Mouse (Mus musculus) heart, adult 8-10 months (tissue): ENCODE measurements around the gene Lsm2. TPM values are rescaled to one million over a fixed set of nuclear protein-coding genes. Genes with fewer than 3 reads are reported as not detected.
"Not testable (repeated sequence)": the region's sequence is repeated elsewhere in the genome, so short reads cannot be mapped to it uniquely, and the experiment has no call there.

Experiments used
- DNase-seq: peaks from one replicate; pipeline ENCODE4 v3.0.0; 2022; ENCODE audit warnings: low spot score
- total RNA-seq, 4 experiments: library from RNA; stranded (reverse); gene quantifications; 2 replicates each; pipeline ENCODE4 v1.2.4; 2022

Lsm2 gene
- total RNA-seq, 4 experiments from 2014 or later = 17.5 to 21.7 (median 17.9) TPM

DNA sequence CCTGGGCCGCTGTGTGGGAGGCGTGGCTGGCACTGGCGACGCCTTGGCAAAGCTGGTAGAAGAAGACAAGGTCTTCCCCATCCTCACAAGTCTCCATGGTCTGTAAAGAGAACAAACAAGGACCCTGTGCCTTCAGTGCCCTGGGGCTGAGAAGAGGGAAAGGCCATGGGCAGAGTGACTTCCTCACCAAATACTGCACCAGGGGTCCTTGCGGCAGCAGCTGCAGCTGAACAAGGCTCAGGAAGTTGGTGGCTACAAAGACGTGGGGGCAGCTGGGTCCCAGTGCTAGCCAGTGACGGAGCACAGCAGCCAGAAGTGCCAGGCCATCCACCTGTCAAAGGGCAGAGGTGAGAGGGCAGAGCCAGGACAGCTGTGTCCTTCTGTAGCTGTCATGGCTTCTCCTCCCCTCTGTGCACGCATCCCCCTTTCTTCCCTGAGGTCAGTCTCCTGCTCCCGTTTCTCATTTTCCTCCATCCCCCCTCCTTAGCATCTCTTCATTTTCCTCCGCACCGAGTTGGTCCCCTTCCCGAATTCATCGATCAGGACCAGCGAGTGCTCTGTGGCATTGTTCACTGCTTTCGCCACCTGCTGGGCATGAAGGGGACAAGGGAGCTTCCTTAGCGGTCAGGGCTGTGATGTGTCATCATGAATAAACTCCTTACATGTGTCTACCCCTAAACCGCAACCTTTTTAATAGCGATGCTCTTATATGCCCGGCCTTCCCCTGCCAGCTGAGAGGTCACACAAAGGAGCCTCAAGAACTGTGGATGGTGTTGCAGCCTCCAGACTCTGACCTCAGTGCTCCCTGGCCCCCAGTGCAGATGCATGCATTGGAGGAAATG, 48.2 kb downstream of the Lsm2 start:
- DNase-seq = no peak

DNA sequence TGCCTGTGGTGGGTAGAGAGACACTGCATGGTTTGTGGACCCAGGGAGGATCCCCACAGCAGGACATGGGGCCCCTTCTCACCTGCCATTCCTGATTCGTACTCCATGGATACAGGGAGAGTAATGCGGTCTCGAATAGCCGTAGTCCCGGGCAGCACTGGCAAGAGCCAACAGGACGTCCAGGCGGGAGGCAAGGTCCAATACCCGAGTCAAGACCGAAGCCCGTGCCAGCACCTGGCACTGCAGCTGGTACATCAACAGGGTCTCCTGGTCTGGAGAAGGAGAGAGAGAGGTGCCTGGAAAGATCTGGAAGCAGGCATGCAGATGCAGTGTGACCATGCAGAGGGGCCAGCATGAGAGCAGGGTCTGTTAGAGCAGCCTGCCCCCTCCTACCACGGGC, 49.6 kb downstream of the Lsm2 start:
- no peak for DNase-seq

DNA sequence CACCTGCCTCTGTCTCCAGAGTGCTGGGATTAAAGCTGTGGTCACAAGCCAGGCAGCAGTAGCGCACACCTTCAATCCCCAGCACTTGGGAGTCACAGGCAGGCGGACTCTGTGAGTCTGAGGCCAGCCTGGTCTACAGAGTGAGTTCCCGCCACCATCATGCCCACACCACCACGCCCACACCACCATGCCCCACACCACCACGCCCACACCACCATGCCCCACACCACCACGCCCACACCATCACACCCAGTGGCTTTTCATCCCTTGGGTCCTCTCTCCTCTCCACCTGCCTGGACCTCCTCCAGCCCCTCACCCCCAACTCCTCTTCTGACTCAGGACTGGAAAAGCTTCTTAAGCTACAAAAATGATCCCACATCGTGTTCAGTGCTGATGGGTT, 50.2 kb downstream of the Lsm2 start:
- DNase-seq = no peak

DNA sequence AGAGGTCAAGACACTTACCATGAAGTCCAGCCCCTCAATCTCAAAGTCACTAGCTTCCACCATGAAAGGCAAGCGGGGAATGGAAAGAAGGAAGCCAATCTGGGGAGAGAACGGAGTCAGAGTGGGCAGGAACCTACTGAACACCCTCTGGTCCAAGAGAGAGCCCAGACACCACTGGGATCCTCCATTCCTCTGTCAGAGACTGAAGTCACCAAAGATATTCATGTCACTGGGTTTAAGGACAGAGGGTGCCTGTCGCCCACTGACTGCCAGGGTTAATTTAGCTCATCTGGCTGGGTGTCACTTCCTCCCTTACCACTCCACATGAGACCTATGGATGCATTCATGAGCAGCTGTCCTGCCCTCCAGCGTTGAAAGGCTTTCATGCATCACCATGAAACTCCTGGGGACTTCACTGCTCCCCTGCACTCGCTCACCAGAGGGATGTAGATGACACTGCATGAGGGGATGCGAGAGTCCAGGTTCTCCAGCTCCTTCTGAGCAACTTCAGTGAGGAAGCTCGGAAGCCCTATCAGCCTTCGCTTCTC, 50.7 kb downstream of the Lsm2 start:
- DNase-seq = no peak

DNA sequence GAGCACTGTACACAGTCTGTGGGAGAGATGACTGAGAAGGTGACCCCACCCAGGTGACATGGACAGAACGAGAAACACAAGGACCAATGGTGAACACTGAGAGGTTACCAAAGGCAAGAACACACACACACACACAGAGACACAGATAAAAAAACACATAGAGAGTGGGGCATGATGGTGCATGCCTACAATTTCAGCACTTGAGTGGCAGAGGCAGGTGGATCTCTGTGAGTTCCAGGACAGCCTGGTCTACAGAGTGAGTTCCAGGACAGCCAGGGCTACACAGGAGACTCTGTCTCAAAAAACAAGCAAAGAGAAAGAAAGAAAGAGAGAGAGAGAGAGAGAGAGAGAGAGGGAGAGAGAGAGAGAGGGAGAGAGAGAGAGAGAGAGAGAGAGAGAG, 52.0 kb downstream of the Lsm2 start:
- DNase-seq = not testable (repeated sequence)

DNA sequence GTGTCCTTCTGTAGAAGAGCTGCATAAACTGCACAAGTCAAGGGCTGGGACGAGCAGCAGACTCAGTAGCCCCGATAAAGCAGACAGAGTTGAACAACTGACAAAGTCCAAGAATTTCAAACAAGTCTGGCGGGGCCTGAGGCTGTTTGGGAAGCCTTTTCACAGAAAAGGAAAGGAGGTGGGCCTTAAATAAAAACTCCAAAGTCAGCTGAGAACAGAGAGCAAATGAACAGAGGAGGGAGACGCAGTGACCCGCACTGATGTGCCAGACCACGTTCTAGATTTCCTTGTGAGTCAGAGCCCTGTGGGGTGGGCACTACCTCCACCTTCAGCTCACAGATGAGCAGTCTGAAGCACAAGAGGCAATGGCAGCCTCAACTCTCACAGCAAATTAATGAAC, 53.2 kb downstream of the Lsm2 start:
- no peak for DNase-seq

Other genes with a start within 250 kb of the Lsm2 start
- gene C4b, start 238.0 kb upstream of the Lsm2 start, total RNA-seq = 10 to 100 TPM; 14.3 to 71.5 (median 21.2) TPM
- under 1 TPM in 1 of 4 experiments, not detected in 3; 0.35 TPM for gene Cyp21a1, start 177.3 kb upstream of the Lsm2 start, total RNA-seq
- gene Stk19, start 144.9 kb upstream of the Lsm2 start, total RNA-seq = 10 to 100 TPM in 2 of 4 experiments, 1 to 10 TPM in 2; 8.2 to 14.6 (median 9.5) TPM
- gene Dxo, start 144.8 kb upstream of the Lsm2 start, total RNA-seq = 10 to 100 TPM; 10.6 to 15.9 (median 11.5) TPM
- 10 to 100 TPM; 21.8 to 29.1 (median 25.8) TPM for gene Skiv2l, start 131.7 kb upstream of the Lsm2 start, total RNA-seq
- gene Nelfe, start 131.5 kb upstream of the Lsm2 start, total RNA-seq = 10 to 100 TPM; 16.6 to 17.9 (median 16.7) TPM
- gene Cfb, start 119.3 kb upstream of the Lsm2 start, total RNA-seq = 1 to 10 TPM; 2.2 to 8.5 (median 4.5) TPM
- 1 to 10 TPM; 8.5 to 9.9 (median 9.1) TPM for gene Zbtb12, start 102.4 kb upstream of the Lsm2 start, total RNA-seq
- gene Gm20547, start 99.8 kb upstream of the Lsm2 start, total RNA-seq = not detected
- 1 to 10 TPM; 1.8 to 4.1 (median 3.0) TPM for gene C2, start 83.6 kb upstream of the Lsm2 start, total RNA-seq
- 10 to 100 TPM; 41.5 to 45.8 (median 42.4) TPM for gene Ehmt2, start 83.4 kb upstream of the Lsm2 start, total RNA-seq
- not detected for gene Slc44a4, start 67.4 kb upstream of the Lsm2 start, total RNA-seq
- 10 to 100 TPM; 13.0 to 16.1 (median 14.4) TPM for gene Neu1, start 50.6 kb upstream of the Lsm2 start, total RNA-seq
- gene Hspa1b, start 22.6 kb upstream of the Lsm2 start, total RNA-seq = 1 to 10 TPM; 1.4 to 5.5 (median 2.6) TPM
- not detected for gene Gm20481, start 11.9 kb upstream of the Lsm2 start, total RNA-seq
- 1 to 10 TPM; 1.8 to 7.5 (median 3.6) TPM for gene Hspa1a, start 9.7 kb upstream of the Lsm2 start, total RNA-seq
- gene Hspa1l, start 9.2 kb upstream of the Lsm2 start, total RNA-seq = 10 to 100 TPM in 2 of 4 experiments, 1 to 10 TPM in 2; 8.7 to 13.3 (median 11.0) TPM
- 10 to 100 TPM; 28.3 to 31.4 (median 29.3) TPM for gene Vars, start 19.1 kb downstream of the Lsm2 start, total RNA-seq
- 10 to 100 TPM; 12.0 to 18.5 (median 16.6) TPM for gene Vwa7, start 34.7 kb downstream of the Lsm2 start, total RNA-seq
- not detected for gene Sapcd1, start 46.2 kb downstream of the Lsm2 start, total RNA-seq
- gene Msh5, start 64.9 kb downstream of the Lsm2 start, total RNA-seq = under 1 TPM in 2 of 4 experiments, not detected in 2; 0.33 to 0.56 TPM
- 10 to 100 TPM; 21.6 to 33.8 (median 30.0) TPM for gene Clic1, start 68.1 kb downstream of the Lsm2 start, total RNA-seq
- 10 to 100 TPM; 13.5 to 22.7 (median 21.5) TPM for gene Ddah2, start 77.2 kb downstream of the Lsm2 start, total RNA-seq
- not detected for gene Ly6g6c, start 83.5 kb downstream of the Lsm2 start, total RNA-seq
- gene Mpig6b, start 84.3 kb downstream of the Lsm2 start, total RNA-seq = 1 to 10 TPM in 1 of 4 experiments, under 1 TPM in 3; 0.34 to 1.0 (median 0.85) TPM
- not detected for gene Ly6g6e, start 95.0 kb downstream of the Lsm2 start, total RNA-seq
- gene Ly6g6d, start 96.2 kb downstream of the Lsm2 start, total RNA-seq = under 1 TPM in 3 of 4 experiments, not detected in 1; 0.69 to 0.95 (median 0.85) TPM
- gene Ly6g6f, start 103.7 kb downstream of the Lsm2 start, total RNA-seq = under 1 TPM in 1 of 4 experiments, not detected in 3; 0.24 TPM
- gene Abhd16a, start 107.4 kb downstream of the Lsm2 start, total RNA-seq = 10 to 100 TPM; 60.7 to 64.8 (median 62.3) TPM
- gene Ly6g5c, start 126.4 kb downstream of the Lsm2 start, total RNA-seq = not detected
- not detected for gene Ly6g5b, start 133.6 kb downstream of the Lsm2 start, total RNA-seq
- gene Gpank1, start 139.6 kb downstream of the Lsm2 start, total RNA-seq = 10 to 100 TPM in 1 of 4 experiments, 1 to 10 TPM in 3; 6.6 to 10.2 (median 8.2) TPM
- 100 to 1,000 TPM; 152 to 184 (median 155) TPM for gene Csnk2b, start 140.2 kb downstream of the Lsm2 start, total RNA-seq
- gene D17H6S53E, start 144.5 kb downstream of the Lsm2 start, total RNA-seq = 10 to 100 TPM; 27.8 to 33.4 (median 30.3) TPM
- gene Apom, start 150.2 kb downstream of the Lsm2 start, total RNA-seq = under 1 TPM in 1 of 4 experiments, not detected in 3; 0.26 TPM
- 100 to 1,000 TPM; 233 to 266 (median 242) TPM for gene Bag6, start 153.3 kb downstream of the Lsm2 start, total RNA-seq
- 100 to 1,000 TPM; 130 to 143 (median 140) TPM for gene Prrc2a, start 183.0 kb downstream of the Lsm2 start, total RNA-seq
- gene Aif1, start 194.2 kb downstream of the Lsm2 start, total RNA-seq = 1 to 10 TPM; 1.9 to 3.3 (median 2.4) TPM
- gene Lst1, start 206.6 kb downstream of the Lsm2 start, total RNA-seq = 1 to 10 TPM; 1.8 to 3.6 (median 2.6) TPM
- gene Ltb, start 212.6 kb downstream of the Lsm2 start, total RNA-seq = 1 to 10 TPM in 1 of 4 experiments, under 1 TPM in 3; 0.69 to 1.6 (median 0.80) TPM
- under 1 TPM; 0.25 to 0.97 (median 0.52) TPM for gene Tnf, start 220.1 kb downstream of the Lsm2 start, total RNA-seq
- under 1 TPM in 1 of 4 experiments, not detected in 3; 0.44 TPM for gene Lta, start 223.5 kb downstream of the Lsm2 start, total RNA-seq
- gene Gm16181, start 239.0 kb downstream of the Lsm2 start, total RNA-seq = under 1 TPM in 1 of 4 experiments, not detected in 3; 0.72 TPM